Mouse (Mus musculus): Measurements from ENCODE around the gene Rhobtb3. TPM values are rescaled to one million over a fixed set of nuclear protein-coding genes. Genes with fewer than 3 reads are reported as not detected.

Rhobtb3 gene
- total RNA-seq, 4 experiments from 2014 or later: 16.9 to 19.9 (median 19.5) TPM

Other genes starting within 250 kb of the Rhobtb3 start
- gene Ell2, start 237.2 kb downstream of the Rhobtb3 start, total RNA-seq (2022): 10 to 100 TPM; 41.9 to 54.0 (median 49.3) TPM
- 10 to 100 TPM; 48.1 to 55.0 (median 52.4) TPM for gene Glrx, start 104.1 kb downstream of the Rhobtb3 start, total RNA-seq (2022)
- gene Spata9, start 23.2 kb upstream of the Rhobtb3 start, total RNA-seq (2022): under 1 TPM in 3 of 4 experiments, not detected in 1; 0.35 to 0.80 (median 0.53) TPM
- gene Rfesd, start 74.8 kb upstream of the Rhobtb3 start, total RNA-seq (2022): 10 to 100 TPM; 18.1 to 20.2 (median 19.4) TPM
- 1 to 10 TPM; 4.8 to 6.0 (median 5.3) TPM for gene Gpr150, start 113.1 kb upstream of the Rhobtb3 start, total RNA-seq (2022)
- 10 to 100 TPM in 1 of 4 experiments, 1 to 10 TPM in 3; 5.3 to 10.1 (median 6.9) TPM for gene Arsk, start 154.7 kb upstream of the Rhobtb3 start, total RNA-seq (2022)
- 10 to 100 TPM; 16.0 to 20.9 (median 18.9) TPM for gene Ttc37, start 154.8 kb upstream of the Rhobtb3 start, total RNA-seq (2022)